Mouse (Mus musculus): Measurements from ENCODE around the gene Fmc1. TPM values are rescaled to one million over a fixed set of nuclear protein-coding genes. Genes with fewer than 3 reads are reported as not detected.

The Fmc1 gene
- polyA plus RNA-seq, 1 experiment from 2014 or later = 91.4 TPM

- DNase-seq (ENCODE audit: low spot score) = no peak
- H3K9me3 ChIP-seq (ENCODE audit: low read length) = no peaks in the 10 kb centered on the region
- no peaks in the 10 kb centered on the region for H3K27me3 ChIP-seq (replicated peaks; ENCODE audit: insufficient read depth, low read length)
- H3K4me3 ChIP-seq (ENCODE audit: low read depth, low read length) = peak overlapping the region; percentile 88
- peak overlapping the region; percentile 68; the same call in 1 of the 2 replicates for H3K9ac ChIP-seq (replicated peaks; ENCODE audit: low read depth)
- no peak overlapping the region for H3K27ac ChIP-seq (ENCODE audit: low read length)
- H3K36me3 ChIP-seq (ENCODE audit: insufficient read depth, low read length) = no peaks in the 10 kb centered on the region
- WGBS = 12% methylated on average over 5 of the region's 5 CpGs
- H3K4me1 ChIP-seq (ENCODE audit: insufficient read depth, low read depth, low read length) = no peaks in the 10 kb centered on the region
- TF ChIP-seq EP300 (IDR thresholded peaks at IDR 0.05) = no peak
- no peak for TF ChIP-seq CTCF (IDR thresholded peaks at IDR 0.05)
- peak overlapping the region; percentile 57 for H3K4me2 ChIP-seq (replicated peaks; ENCODE audit: low read depth, low read length)
- no peak for ATAC-seq
Measured at GRCm38 (mm10) chr6:38552636-38553000, 19.3 kb downstream of the Fmc1 start.

- Histone ChIP-seq H3K4me2 (replicated peaks; ENCODE audit: low read depth, low read length) (no peak overlapping the region), H3K9ac (replicated peaks; ENCODE audit: low read depth) (no peak overlapping the region), H3K4me3 (ENCODE audit: low read depth, low read length) (no peak overlapping the region), H3K9me3 (ENCODE audit: low read length) (no peaks in the 10 kb centered on the region), H3K36me3 (ENCODE audit: insufficient read depth, low read length) (peaks cover 20% of the 10 kb centered on the region), H3K27ac (ENCODE audit: low read length) (no peak overlapping the region), H3K4me1 (ENCODE audit: insufficient read depth, low read depth, low read length) (no peaks in the 10 kb centered on the region), H3K27me3 (replicated peaks; ENCODE audit: insufficient read depth, low read length) (no peaks in the 10 kb centered on the region)
- no peak for DNase-seq (ENCODE audit: low spot score)
- 85% methylated on average over 2 of the region's 2 CpGs for WGBS
- TF ChIP-seq CTCF (IDR thresholded peaks at IDR 0.05) = no peak
- TF ChIP-seq EP300 (IDR thresholded peaks at IDR 0.05) = no peak
- no peak for ATAC-seq
Measured at GRCm38 (mm10) chr6:38576096-38576495, 42.8 kb downstream of the Fmc1 start.

GRCm38 (mm10) chr6:38580112-38580857 lies 47.0 kb downstream of the Fmc1 start:
- Histone ChIP-seq H3K4me1 (ENCODE audit: insufficient read depth, low read depth, low read length) (no peaks in the 10 kb centered on the region), H3K36me3 (ENCODE audit: insufficient read depth, low read length) (peaks cover 24% of the 10 kb centered on the region; the same call in 1 of the 2 replicates), H3K4me2 (replicated peaks; ENCODE audit: low read depth, low read length) (no peak overlapping the region), H3K27me3 (replicated peaks; ENCODE audit: insufficient read depth, low read length) (no peaks in the 10 kb centered on the region), H3K9me3 (ENCODE audit: low read length) (no peaks in the 10 kb centered on the region), H3K27ac (ENCODE audit: low read length) (no peak overlapping the region), H3K4me3 (ENCODE audit: low read depth, low read length) (no peak overlapping the region), H3K9ac (replicated peaks; ENCODE audit: low read depth) (no peak overlapping the region)
- DNase-seq (ENCODE audit: low spot score) (no peak), ATAC-seq (no peak)
- TF ChIP-seq CTCF (IDR thresholded peaks at IDR 0.05) = no peak
- TF ChIP-seq EP300 (IDR thresholded peaks at IDR 0.05) = no peak
- 90% methylated on average over 3 of the region's 3 CpGs for WGBS

GRCm38 (mm10) chr6:38581711-38582110 lies 48.4 kb downstream of the Fmc1 start:
- 84% methylated on average over 3 of the region's 3 CpGs for WGBS
- H3K27me3 ChIP-seq (replicated peaks; ENCODE audit: insufficient read depth, low read length) = no peaks in the 10 kb centered on the region

More at GRCm38 (mm10) chr6:38581711-38582110, 48.4 kb downstream of the Fmc1 start:
- TF ChIP-seq CTCF (IDR thresholded peaks at IDR 0.05) = no peak
- no peak for TF ChIP-seq EP300 (IDR thresholded peaks at IDR 0.05)
- H3K4me3 ChIP-seq (ENCODE audit: low read depth, low read length) = no peak overlapping the region
- H3K9me3 ChIP-seq (ENCODE audit: low read length) = no peaks in the 10 kb centered on the region
- ATAC-seq (no peak), DNase-seq (ENCODE audit: low spot score) (no peak)
- no peak overlapping the region for H3K4me2 ChIP-seq (replicated peaks; ENCODE audit: low read depth, low read length)
- no peak overlapping the region for H3K9ac ChIP-seq (replicated peaks; ENCODE audit: low read depth)
- H3K4me1 ChIP-seq (ENCODE audit: insufficient read depth, low read depth, low read length) = no peaks in the 10 kb centered on the region
- H3K36me3 ChIP-seq (ENCODE audit: insufficient read depth, low read length) = peaks cover 31% of the 10 kb centered on the region; the same call in 1 of the 2 replicates
- H3K27ac ChIP-seq (ENCODE audit: low read length) = no peak overlapping the region

Small RNA genes within 50 kb of the gene (microRNA-seq; reads per million reads assigned to microRNA genes)
- gene Mir7670 = 0.73 reads per million

Other genes starting within 250 kb of the Fmc1 start
- 2.1 and 2.6 TPM in 2 replicates for gene Zc3hav1l, start 234.2 kb upstream of the Fmc1 start, polyA plus RNA-seq (2015; fragmentation: Nextera tagmentation; extraction: Ambion mirVana)
- gene Zc3hav1, start 178.9 kb upstream of the Fmc1 start, polyA plus RNA-seq (2015; fragmentation: Nextera tagmentation; extraction: Ambion mirVana) = 18.1 TPM in 2 replicates
- 2.3 and 2.9 TPM in 2 replicates for gene Ttc26, start 152.0 kb upstream of the Fmc1 start, polyA plus RNA-seq (2015; fragmentation: Nextera tagmentation; extraction: Ambion mirVana)
- 6.9 and 10.8 TPM in 2 replicates for gene Ubn2, start 99.6 kb upstream of the Fmc1 start, polyA plus RNA-seq (2015; fragmentation: Nextera tagmentation; extraction: Ambion mirVana)
- gene Luc7l2, start 17.8 kb downstream of the Fmc1 start, polyA plus RNA-seq (2015; fragmentation: Nextera tagmentation; extraction: Ambion mirVana) = 37.8 and 39.8 TPM in 2 replicates
- gene Klrg2, start 103.7 kb downstream of the Fmc1 start, polyA plus RNA-seq (2015; fragmentation: Nextera tagmentation; extraction: Ambion mirVana) = 0.47 and 0.69 TPM in 2 replicates
- gene Clec2l, start 129.6 kb downstream of the Fmc1 start, polyA plus RNA-seq (2015; fragmentation: Nextera tagmentation; extraction: Ambion mirVana) = 1.1 and 1.6 TPM in 2 replicates

Data from lung, postnatal 0 days (tissue).